Mouse (Mus musculus): ENCODE measurements around the gene Olfr461.
"Not testable (repeated sequence)": the region's sequence is repeated elsewhere in the genome, so short reads cannot be mapped to it uniquely, and the experiment has no call there.

Olfr461 gene

GRCm38 (mm10) chr6:40554950-40555349, at the start of gene Olfr461:
Gene Olfr461, minus strand, starts transcription at chr6:40555050.
- no peak for DNase-seq (ENCODE audit: inconsistent age in 2 of 2, low spot score in 1 of 2)

DNA sequence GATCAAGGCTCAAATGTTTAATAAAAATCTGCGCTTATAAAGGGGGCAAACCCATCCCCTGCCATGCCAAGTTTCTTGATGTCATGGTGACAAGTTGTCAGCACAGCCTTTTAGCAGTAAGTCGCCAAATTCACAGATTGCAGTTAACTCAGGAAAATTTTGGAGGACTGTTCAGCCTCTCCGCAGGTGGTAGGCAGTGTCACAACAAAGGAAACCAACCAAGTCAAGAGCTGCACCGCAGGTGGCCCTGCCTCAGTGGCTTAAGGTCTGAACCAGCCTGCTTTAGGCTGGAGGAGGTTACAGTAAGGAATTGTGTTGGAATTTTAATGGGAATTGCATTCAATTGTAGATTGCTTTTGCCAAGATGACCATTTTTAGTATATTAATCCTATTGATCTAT, 43.7 kb upstream of the Olfr461 start:
- not testable (repeated sequence) for DNase-seq (ENCODE audit: inconsistent age in 2 of 2, low spot score in 1 of 2)

DNA sequence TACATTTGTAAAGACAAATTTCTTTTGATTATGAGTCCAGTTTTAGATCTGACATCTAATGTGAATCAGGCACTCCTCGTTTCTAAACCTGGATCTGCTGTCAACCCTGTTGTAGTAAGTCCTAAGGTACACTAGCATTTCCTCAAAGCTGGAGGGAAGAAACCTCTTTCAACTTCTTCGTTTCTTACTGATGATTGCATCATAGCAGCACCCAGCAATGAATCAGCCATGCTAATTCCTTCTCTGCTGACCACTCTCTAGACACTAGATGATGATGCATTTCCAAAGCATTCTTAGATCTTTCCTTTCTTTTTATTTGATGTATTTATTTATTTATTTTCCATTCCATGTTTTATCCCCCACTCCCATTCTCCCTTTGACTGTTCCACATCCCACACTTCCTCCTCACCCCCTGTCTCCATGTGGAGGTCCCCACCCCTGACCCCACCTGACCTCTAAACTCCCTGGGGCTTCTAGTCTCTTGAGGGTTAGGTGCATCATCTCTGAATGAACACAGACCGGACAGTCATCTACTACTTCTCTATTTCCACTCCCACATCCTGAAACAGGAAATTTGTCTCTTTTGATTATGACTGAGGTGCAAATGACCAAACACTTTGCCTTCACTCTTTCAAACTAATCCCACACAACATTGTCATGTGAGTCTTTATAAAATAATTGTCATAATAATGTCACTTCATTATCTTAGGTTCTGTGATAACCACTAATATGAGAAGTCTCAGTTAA, 40.1 kb upstream of the Olfr461 start:
- DNase-seq (ENCODE audit: inconsistent age in 2 of 2, low spot score in 1 of 2): no peak

- no peak for DNase-seq (ENCODE audit: inconsistent age in 2 of 2, low spot score in 1 of 2)
Observed at GRCm38 (mm10) chr6:40588346-40588745, 33.5 kb upstream of the Olfr461 start.

DNA sequence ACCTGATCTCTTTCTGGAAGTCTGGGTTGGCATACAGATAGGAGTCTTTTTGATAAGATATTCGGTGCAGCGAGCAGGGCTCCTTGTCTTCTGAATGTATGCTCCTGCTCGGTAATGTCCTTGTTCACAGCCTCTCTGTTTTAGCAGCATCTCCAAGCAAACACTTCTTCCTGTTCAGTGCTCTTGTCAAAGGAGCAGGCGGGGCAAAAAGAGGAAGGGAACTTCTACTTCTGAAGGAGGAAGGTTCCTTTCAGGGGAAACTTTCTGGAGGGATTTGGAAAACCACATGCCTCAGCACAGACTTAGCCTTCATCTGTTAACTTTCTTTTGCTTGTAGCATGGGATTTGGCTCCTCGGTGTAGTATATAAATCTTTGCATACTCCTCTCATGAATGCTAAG, 30.8 kb upstream of the Olfr461 start, which contains the start of gene Clec5a:
Clec5a (minus strand) TSS at position 177 of the 400 bp plus-strand sequence.
- no peak for DNase-seq (ENCODE audit: inconsistent age in 2 of 2, low spot score in 1 of 2)

- no peak for DNase-seq (ENCODE audit: inconsistent age in 2 of 2, low spot score in 1 of 2)
Observed at GRCm38 (mm10) chr6:40584336-40584735, 29.5 kb upstream of the Olfr461 start.

- no peak for DNase-seq (ENCODE audit: inconsistent age in 2 of 2, low spot score in 1 of 2)
Observed at GRCm38 (mm10) chr6:40576305-40576704, 21.5 kb upstream of the Olfr461 start.

DNA sequence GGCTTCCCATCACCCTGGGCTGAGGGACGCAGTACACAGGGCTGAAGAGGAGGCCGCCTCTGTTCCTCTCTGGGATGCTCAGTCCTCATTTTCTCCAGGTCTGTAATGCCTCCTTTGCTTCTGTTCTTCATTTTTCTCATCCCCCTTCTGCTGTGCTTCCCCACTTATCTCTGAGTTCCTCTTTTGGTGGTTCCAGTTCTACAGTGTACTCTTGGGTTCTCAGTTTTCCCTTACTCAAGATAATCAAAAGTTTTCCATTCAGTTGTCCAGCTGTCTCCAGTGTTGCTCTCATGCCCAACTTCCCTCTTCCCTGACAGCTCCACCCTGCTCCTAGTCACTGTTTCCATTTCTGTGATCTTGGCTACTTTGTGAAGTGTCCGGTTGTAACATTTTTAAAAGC, 18.8 kb upstream of the Olfr461 start:
- no peak for DNase-seq (ENCODE audit: inconsistent age in 2 of 2, low spot score in 1 of 2)

DNA sequence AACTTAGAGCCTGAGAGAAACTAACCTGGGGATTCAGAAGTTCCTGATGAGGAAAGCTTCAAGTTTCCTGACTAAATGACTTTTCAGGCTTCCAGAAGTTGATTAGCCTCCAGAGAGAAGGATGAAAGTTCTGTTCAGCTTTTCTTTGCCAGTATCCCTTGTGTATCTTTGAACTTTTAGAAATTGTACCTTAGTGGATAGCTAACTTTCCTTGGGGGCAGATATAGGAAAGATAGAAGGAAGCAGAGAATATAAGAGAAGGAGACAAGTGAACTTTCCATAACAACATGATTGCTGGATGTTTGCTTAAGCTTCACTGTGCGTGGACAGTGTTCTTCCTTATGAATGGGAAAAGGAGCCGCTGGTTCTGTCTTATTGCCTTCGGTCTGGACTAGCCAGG, 14.3 kb upstream of the Olfr461 start, which contains the start of gene Olfr460:
Olfr460 (plus strand) TSS at position 301 of the 400 bp plus-strand sequence.
- no peak for DNase-seq (ENCODE audit: inconsistent age in 2 of 2, low spot score in 1 of 2)

- no peak for DNase-seq (ENCODE audit: inconsistent age in 2 of 2, low spot score in 1 of 2)
Observed at GRCm38 (mm10) chr6:40544690-40545089, 10.2 kb downstream of the Olfr461 start.

DNA sequence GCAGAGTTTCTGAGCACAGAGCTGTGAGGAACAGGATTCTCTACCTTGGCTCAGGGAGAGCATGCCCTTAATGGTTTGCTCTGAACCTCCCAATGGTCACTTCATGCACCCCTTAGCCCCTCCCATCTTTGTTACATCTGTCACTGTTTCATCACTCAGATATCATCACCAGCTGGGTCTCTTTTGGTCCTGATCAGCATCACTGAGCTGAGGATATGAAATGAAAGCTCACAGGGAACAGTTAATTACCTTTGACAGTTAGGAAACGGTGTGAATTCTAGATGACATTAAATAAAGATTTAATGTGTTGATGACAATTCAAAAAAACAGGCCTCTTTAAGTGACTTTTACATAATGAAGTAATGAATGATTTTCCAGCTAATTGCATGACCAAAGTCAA, 35.4 kb downstream of the Olfr461 start, which contains the start of gene Prss37:
Prss37 (minus strand) TSS at position 101 of the 400 bp plus-strand sequence.
- no peak for DNase-seq (ENCODE audit: inconsistent age in 2 of 2, low spot score in 1 of 2)

GRCm38 (mm10) chr6:40493229-40493628, 61.6 kb downstream of the Olfr461 start, which contains the start of gene Tas2r108:
Gene Tas2r108, plus strand, starts transcription at chr6:40493529.
- no peak for DNase-seq (ENCODE audit: inconsistent age in 2 of 2, low spot score in 1 of 2)

Measured in adrenal gland, adult (tissue).